Mouse (Mus musculus): ENCODE data around the gene Zbtb8b.

Zbtb8b gene

GRCm38 (mm10) chr4:129376961-129377545, 63.6 kb downstream of the Zbtb8b start:
- CTCF ChIA-PET, result interaction anchor here (0.6 to 0.7 kb wide), 2 partner anchors 65 to 136 kb away, joined by 3 to 7 read pairs; partner anchors contain the start of gene Marcksl1

- CTCF ChIA-PET, result no interaction called here
Observed at GRCm38 (mm10) chr4:129375821-129376220, 64.8 kb downstream of the Zbtb8b start.

Data from spleen, embryonic (tissue).